Mouse (Mus musculus) kidney, adult 2 months (tissue): ENCODE data around the gene Aatf. TPM values are rescaled to one million over a fixed set of nuclear protein-coding genes. Genes with fewer than 3 reads are reported as not detected.

Experiments
- DNase-seq: peaks from one replicate; pipeline ENCODE4 v3.0.0; 2021
- H3K27ac ChIP-seq: fragments of 200-500 bp; 2 replicates; pipeline ENCODE4 v1.5.1; 2012; ENCODE audit warnings: low read depth, low read length, control low read depth, inconsistent platforms; ENCODE audit not compliant: insufficient read depth
- H3K27me3 ChIP-seq: fragments of 200-500 bp; replicated peaks from 2 replicates; pipeline ENCODE4 v1.6.1; 2012; ENCODE audit warnings: mild to moderate bottlenecking, moderate library complexity, low read length, inconsistent platforms; ENCODE audit not compliant: control insufficient read depth, insufficient read depth
- H3K36me3 ChIP-seq: fragments of 200-500 bp; 2 replicates; pipeline ENCODE4 v1.6.1; 2012; ENCODE audit warnings: mild to moderate bottlenecking, moderate library complexity, low read length, inconsistent platforms; ENCODE audit not compliant: control insufficient read depth, insufficient read depth
- H3K4me1 ChIP-seq: fragments of 200-500 bp; 2 replicates; pipeline ENCODE4 v1.6.1; 2011; ENCODE audit warnings: low read length; ENCODE audit not compliant: control insufficient read depth, insufficient read depth
- H3K4me3 ChIP-seq: fragments of 200-500 bp; 2 replicates; pipeline ENCODE4 v1.5.1; 2011; ENCODE audit warnings: mild to moderate bottlenecking, low read depth, low read length, control low read depth; ENCODE audit not compliant: insufficient read depth
- CTCF ChIP-seq: fragments of 200-500 bp; conservative IDR thresholded peaks from 2 replicates; pipeline ENCODE4 v1.5.1; 2011; ENCODE audit warnings: low read depth, mild to moderate bottlenecking, control low read depth, low read length, moderate library complexity, mixed read lengths; ENCODE audit not compliant: insufficient read depth, insufficient read length
- POLR2A ChIP-seq: fragments of 200-500 bp; IDR thresholded peaks from one replicate; pipeline ENCODE4 v1.6.1; 2011; ENCODE audit warnings: low read depth, low read length, control low read depth
- WGBS: fragments of 180-500 bp; shearing (Covaris S2); methylation state at CpG from one replicate; pipeline ENCODE4 v1.1.7; 2018; 5-methylcytosine and 5-hydroxymethylcytosine counted together
- polyA plus RNA-seq: library from polyadenylated mRNA; depleted of rRNA; stranded (reverse); fragments of >200 nt; gene quantifications from 2 replicates; pipeline ENCODE4 v1.2.3, GENCODE M21; 2012

The Aatf gene
- polyA plus RNA-seq, 1 experiment = 12.7 TPM

- no peak overlapping the region for H3K4me3 ChIP-seq
- H3K27ac ChIP-seq = no peak overlapping the region
- H3K27me3 ChIP-seq = no peaks in the 10 kb centered on the region
- no peaks in the 10 kb centered on the region for H3K4me1 ChIP-seq
- WGBS = 60% methylated on average over 2 of the region's 2 CpGs
- DNase-seq = no peak
- TF ChIP-seq CTCF = no peak
- TF ChIP-seq POLR2A = no peak
- H3K36me3 ChIP-seq = no peaks in the 10 kb centered on the region
Observed at GRCm38 (mm10) chr11:84548293-84548692, 35.0 kb upstream of the Aatf start.

DNA sequence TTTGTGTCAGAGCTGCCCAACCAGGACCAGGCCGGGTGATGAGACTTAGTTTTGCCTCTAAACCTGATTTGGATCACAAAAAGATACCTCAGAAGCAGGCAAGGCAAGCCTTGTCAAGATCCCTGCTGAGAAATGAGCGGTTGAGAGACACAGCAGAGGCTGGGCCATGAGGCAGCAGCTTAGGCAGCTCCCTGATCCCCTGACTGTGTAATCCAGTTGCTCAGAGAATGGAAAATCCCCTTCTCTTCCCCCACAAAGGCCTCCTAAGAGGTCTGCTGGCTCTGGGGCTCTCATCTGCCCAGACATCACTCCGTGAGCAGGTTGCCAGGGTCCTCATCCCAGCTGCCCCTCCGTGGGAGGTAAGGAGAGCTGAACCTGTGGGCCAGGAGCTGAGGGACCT is 26.7 kb upstream of the Aatf start:
- Histone ChIP-seq H3K4me1 (no peaks in the 10 kb centered on the region), H3K27ac (no peak overlapping the region), H3K36me3 (peaks cover 1% of the 10 kb centered on the region; the same call in 1 of the 2 replicates), H3K27me3 (no peaks in the 10 kb centered on the region), H3K4me3 (no peak overlapping the region)
- TF ChIP-seq POLR2A = no peak
- TF ChIP-seq CTCF = no peak
- 47% methylated on average over 4 of the region's 4 CpGs for WGBS
- DNase-seq = no peak

GRCm38 (mm10) chr11:84529797-84530703 is 16.7 kb upstream of the Aatf start:
- peak; percentile 61 for DNase-seq
- H3K4me3 ChIP-seq = no peak overlapping the region
- no peak overlapping the region for H3K27ac ChIP-seq
- H3K36me3 ChIP-seq = no peaks in the 10 kb centered on the region
- no peak for TF ChIP-seq POLR2A
- no peak for TF ChIP-seq CTCF
- WGBS = 19% methylated on average over 14 of the region's 14 CpGs
- H3K27me3 ChIP-seq = no peaks in the 10 kb centered on the region
- peaks cover 5% of the 10 kb centered on the region; the same call in 1 of the 2 replicates for H3K4me1 ChIP-seq

DNA sequence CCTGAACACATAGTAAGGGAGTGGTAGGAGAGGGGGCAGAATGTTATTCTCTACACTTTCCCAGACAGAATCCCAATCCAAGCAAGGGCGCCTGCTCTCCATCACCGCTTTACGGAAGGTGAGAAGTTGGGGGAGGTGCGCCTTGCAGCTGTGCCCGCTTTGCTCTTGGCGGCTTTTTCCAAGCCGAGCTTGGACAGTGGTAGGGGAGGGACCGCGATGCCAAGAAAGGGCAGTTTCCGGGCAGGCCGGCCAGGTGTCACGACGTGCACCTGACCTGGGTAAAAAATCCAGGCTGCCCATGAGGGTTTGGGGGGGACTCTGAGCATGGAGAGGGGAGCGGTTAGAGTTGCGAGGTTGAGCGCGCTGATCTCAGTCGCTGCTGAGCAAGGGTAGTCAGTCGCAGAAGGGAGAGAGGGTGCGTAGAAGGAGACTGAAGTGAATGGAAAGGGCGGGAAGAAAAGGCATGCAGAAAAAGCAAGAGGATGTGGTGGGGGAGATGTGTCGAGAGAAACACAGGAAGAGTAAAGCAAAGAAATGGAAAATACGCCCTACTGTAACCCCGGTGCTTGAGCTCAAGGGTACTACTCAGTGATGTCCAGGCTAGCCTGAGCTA is 15.9 kb upstream of the Aatf start:
- no peak for TF ChIP-seq CTCF
- no peak for TF ChIP-seq POLR2A
- Histone ChIP-seq H3K27ac (no peak overlapping the region), H3K4me3 (no peak overlapping the region), H3K27me3 (no peaks in the 10 kb centered on the region), H3K36me3 (no peaks in the 10 kb centered on the region), H3K4me1 (peaks cover 5% of the 10 kb centered on the region; the same call in 1 of the 2 replicates)
- peak; percentile 60 for DNase-seq
- 9% methylated on average over 24 of the region's 24 CpGs for WGBS

GRCm38 (mm10) chr11:84526976-84527860 is 13.9 kb upstream of the Aatf start:
- H3K4me1 ChIP-seq = peaks cover 5% of the 10 kb centered on the region; the same call in 1 of the 2 replicates
- H3K27ac ChIP-seq = no peak overlapping the region
- WGBS = 48% methylated on average over 29 of the region's 29 CpGs
- 0 out of 2 replicates have a peak, but pooled peaks cover 2% of the 10 kb centered on the region for H3K27me3 ChIP-seq
- H3K36me3 ChIP-seq = no peaks in the 10 kb centered on the region
- no peak for TF ChIP-seq POLR2A
- TF ChIP-seq CTCF = no peak
- no peak for DNase-seq
- peak overlapping the region; percentile 93; the same call in 1 of the 2 replicates for H3K4me3 ChIP-seq

GRCm38 (mm10) chr11:84526451-84526850 is 13.1 kb upstream of the Aatf start:
- Histone ChIP-seq H3K4me1 (peaks cover 5% of the 10 kb centered on the region; the same call in 1 of the 2 replicates), H3K27me3 (0 out of 2 replicates have a peak, but pooled peaks cover 2% of the 10 kb centered on the region), H3K27ac (no peak overlapping the region; the same call in 1 of the 2 replicates), H3K36me3 (no peaks in the 10 kb centered on the region), H3K4me3 (peak overlapping the region; percentile 93)
- DNase-seq = no peak
- 15% methylated on average over 10 of the region's 10 CpGs for WGBS
- TF ChIP-seq POLR2A = no peak
- no peak for TF ChIP-seq CTCF
